Mouse (Mus musculus): ENCODE measurements around the gene Fancb. TPM values are rescaled to one million over a fixed set of nuclear protein-coding genes. Genes with fewer than 3 reads are reported as not detected.

Fancb gene
- polyA plus RNA-seq (2014; fragmentation: Nextera tagmentation; extraction: Ambion mirVana) = 12.3 and 12.4 TPM in 2 replicates

DNA sequence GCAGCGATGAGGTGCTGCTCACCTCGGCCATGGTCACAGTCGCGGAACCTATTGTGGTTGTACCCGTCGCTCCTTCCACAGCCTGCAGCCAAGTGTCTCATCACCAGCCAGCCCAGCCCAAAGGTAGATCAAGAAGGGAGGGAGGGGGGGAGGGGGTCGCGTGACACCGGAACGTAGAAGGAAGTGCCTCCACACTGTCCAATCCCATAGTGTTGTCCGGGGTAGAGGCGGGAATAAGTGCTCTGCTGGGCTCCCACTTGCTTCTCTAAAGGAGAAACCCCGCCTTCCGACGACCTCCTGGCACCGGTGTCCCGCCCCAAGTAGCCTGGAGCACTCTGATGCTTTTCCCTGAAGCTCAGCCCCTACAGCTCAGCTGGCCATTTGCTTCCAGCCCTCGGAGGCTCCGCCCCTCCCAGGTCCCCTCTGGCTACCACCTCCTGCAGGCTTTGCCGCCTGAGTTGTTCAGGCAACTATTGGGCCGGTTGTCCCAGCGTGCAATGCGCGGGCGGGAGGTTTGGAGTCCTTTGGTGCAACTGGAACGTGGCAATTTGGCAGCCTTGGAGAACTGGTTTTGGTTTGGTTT lies at the start of gene Fancb, which contains the start of gene Mospd2:
Gene Fancb (plus strand): TSS at position 400 of the 583 bp plus-strand sequence.
Gene Mospd2 (minus strand): TSS at position 183 of the 583 bp plus-strand sequence.
- Histone ChIP-seq H3K9ac (replicated peaks; ENCODE audit: low read length) (peak within 1 kb of the TSS; percentile 55), H3K4me3 (ENCODE audit: low read depth, low read length) (peak within 1 kb of the TSS; percentile 50), H3K9me3 (replicated peaks; ENCODE audit: control insufficient read depth, low read length) (no peaks in the 10 kb centered on the region), H3K4me1 (ENCODE audit: control insufficient read depth, insufficient read depth, low read length) (no peaks in the 10 kb centered on the region), H3K4me2 (ENCODE audit: low read depth, low read length) (peak within 1 kb of the TSS; percentile 30), H3K27me3 (ENCODE audit: control insufficient read depth, insufficient read depth, low read length) (no peaks in the 10 kb centered on the region; the same call in 1 of the 2 replicates), H3K36me3 (replicated peaks; ENCODE audit: control insufficient read depth, insufficient read depth, low read depth, low read length) (no peaks in the 10 kb centered on the region), H3K27ac (replicated peaks; ENCODE audit: low read depth, low read length) (no peak within 1 kb of the TSS)
- ATAC-seq (replicated peaks; ENCODE audit: insufficient number of reproducible peaks, low FRiP score, low TSS enrichment, low read depth) = peak; percentile 100
- peak; percentile 87 for DNase-seq (ENCODE audit: low spot score)
- 14% methylated on average over 26 of the region's 26 CpGs for whole genome bisulfite sequencing

- no peak overlapping the region for H3K9ac ChIP-seq (replicated peaks; ENCODE audit: low read length)
- WGBS = 94% methylated on average over 5 of the region's 5 CpGs
- H3K4me3 ChIP-seq (ENCODE audit: low read depth, low read length) = no peak overlapping the region
- no peaks in the 10 kb centered on the region for H3K36me3 ChIP-seq (replicated peaks; ENCODE audit: control insufficient read depth, insufficient read depth, low read depth, low read length)
- no peak for DNase-seq (ENCODE audit: low spot score)
- no peaks in the 10 kb centered on the region for H3K4me1 ChIP-seq (ENCODE audit: control insufficient read depth, insufficient read depth, low read length)
- H3K27ac ChIP-seq (replicated peaks; ENCODE audit: low read depth, low read length) = no peak overlapping the region
- H3K9me3 ChIP-seq (replicated peaks; ENCODE audit: control insufficient read depth, low read length) = no peaks in the 10 kb centered on the region
- H3K27me3 ChIP-seq (ENCODE audit: control insufficient read depth, insufficient read depth, low read length) = no peaks in the 10 kb centered on the region
- ATAC-seq (replicated peaks; ENCODE audit: insufficient number of reproducible peaks, low FRiP score, low TSS enrichment, low read depth) = no peak
- H3K4me2 ChIP-seq (ENCODE audit: low read depth, low read length) = no peak overlapping the region
Measured at GRCm38 (mm10) chrX:164941540-164941939, 38.9 kb upstream of the Fancb start.

GRCm38 (mm10) chrX:164951858-164952576 lies 28.4 kb upstream of the Fancb start:
- no peak for DNase-seq (ENCODE audit: low spot score)
- Histone ChIP-seq H3K27me3 (ENCODE audit: control insufficient read depth, insufficient read depth, low read length) (no peaks in the 10 kb centered on the region), H3K4me1 (ENCODE audit: control insufficient read depth, insufficient read depth, low read length) (no peaks in the 10 kb centered on the region), H3K4me3 (ENCODE audit: low read depth, low read length) (no peak overlapping the region), H3K9ac (replicated peaks; ENCODE audit: low read length) (no peak overlapping the region), H3K27ac (replicated peaks; ENCODE audit: low read depth, low read length) (no peak overlapping the region), H3K36me3 (replicated peaks; ENCODE audit: control insufficient read depth, insufficient read depth, low read depth, low read length) (no peaks in the 10 kb centered on the region), H3K4me2 (ENCODE audit: low read depth, low read length) (no peak overlapping the region), H3K9me3 (replicated peaks; ENCODE audit: control insufficient read depth, low read length) (no peaks in the 10 kb centered on the region)
- ATAC-seq (replicated peaks; ENCODE audit: insufficient number of reproducible peaks, low FRiP score, low TSS enrichment, low read depth) = no peak
- whole genome bisulfite sequencing = 61% methylated on average over 11 of the region's 11 CpGs

- no peaks in the 10 kb centered on the region for H3K9me3 ChIP-seq (replicated peaks; ENCODE audit: control insufficient read depth, low read length)
- DNase-seq (ENCODE audit: low spot score) (no peak), ATAC-seq (replicated peaks; ENCODE audit: insufficient number of reproducible peaks, low FRiP score, low TSS enrichment, low read depth) (no peak)
- H3K4me3 ChIP-seq (ENCODE audit: low read depth, low read length) = no peak overlapping the region
- no peak overlapping the region for H3K4me2 ChIP-seq (ENCODE audit: low read depth, low read length)
- no peaks in the 10 kb centered on the region for H3K27me3 ChIP-seq (ENCODE audit: control insufficient read depth, insufficient read depth, low read length)
- no peaks in the 10 kb centered on the region for H3K36me3 ChIP-seq (replicated peaks; ENCODE audit: control insufficient read depth, insufficient read depth, low read depth, low read length)
- no peak overlapping the region for H3K27ac ChIP-seq (replicated peaks; ENCODE audit: low read depth, low read length)
- H3K9ac ChIP-seq (replicated peaks; ENCODE audit: low read length) = no peak overlapping the region
- H3K4me1 ChIP-seq (ENCODE audit: control insufficient read depth, insufficient read depth, low read length) = no peaks in the 10 kb centered on the region
- WGBS = 85% methylated on average over 5 of the region's 5 CpGs
Measured at GRCm38 (mm10) chrX:164952601-164953375, 27.6 kb upstream of the Fancb start.

DNA sequence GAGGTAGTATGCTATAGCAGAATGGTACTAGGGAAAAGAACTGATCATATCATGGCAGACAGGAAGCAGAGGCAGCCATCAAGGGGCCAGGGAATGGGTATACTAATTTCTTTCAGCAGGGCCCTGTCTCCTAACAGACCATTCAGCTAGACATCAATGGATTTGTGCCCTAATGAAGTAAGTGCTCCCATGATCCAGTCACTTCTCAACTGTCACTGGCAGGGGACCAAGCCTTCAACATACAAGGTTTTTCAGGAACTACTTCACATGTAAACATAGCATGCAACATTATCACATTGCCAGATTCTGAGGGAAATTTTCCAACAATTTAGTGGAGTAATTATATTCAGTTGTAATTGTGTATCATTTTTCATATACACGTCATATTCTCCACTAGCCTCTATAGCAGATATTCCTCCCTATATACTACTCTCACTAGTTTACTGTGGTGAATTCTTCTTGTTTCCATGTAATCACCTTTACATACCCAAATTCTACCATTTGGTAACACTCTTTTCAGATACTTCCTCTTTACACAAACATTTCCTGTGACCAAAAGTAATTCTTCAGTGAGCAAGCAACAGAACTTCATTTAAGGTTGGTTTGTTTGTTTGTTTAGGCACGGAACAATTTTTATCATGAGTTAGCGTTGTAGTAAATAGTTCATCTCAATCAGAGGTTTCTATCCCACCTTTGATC lies 14.5 kb upstream of the Fancb start:
- WGBS = 86% methylated on average over 3 of the region's 3 CpGs
- H3K36me3 ChIP-seq (replicated peaks; ENCODE audit: control insufficient read depth, insufficient read depth, low read depth, low read length) = no peaks in the 10 kb centered on the region
- no peak overlapping the region for H3K9ac ChIP-seq (replicated peaks; ENCODE audit: low read length)
- H3K27me3 ChIP-seq (ENCODE audit: control insufficient read depth, insufficient read depth, low read length) = no peaks in the 10 kb centered on the region
- DNase-seq (ENCODE audit: low spot score) (no peak), ATAC-seq (replicated peaks; ENCODE audit: insufficient number of reproducible peaks, low FRiP score, low TSS enrichment, low read depth) (no peak)
- no peaks in the 10 kb centered on the region for H3K4me1 ChIP-seq (ENCODE audit: control insufficient read depth, insufficient read depth, low read length)
- H3K4me3 ChIP-seq (ENCODE audit: low read depth, low read length) = no peak overlapping the region
- no peaks in the 10 kb centered on the region for H3K9me3 ChIP-seq (replicated peaks; ENCODE audit: control insufficient read depth, low read length)
- no peak overlapping the region for H3K27ac ChIP-seq (replicated peaks; ENCODE audit: low read depth, low read length)
- no peak overlapping the region for H3K4me2 ChIP-seq (ENCODE audit: low read depth, low read length)

GRCm38 (mm10) chrX:164971206-164971605 lies 9.2 kb upstream of the Fancb start:
- no peaks in the 10 kb centered on the region for H3K27me3 ChIP-seq (ENCODE audit: control insufficient read depth, insufficient read depth, low read length)

GRCm38 (mm10) chrX:164978866-164979265 lies 1.5 kb upstream of the Fancb start:
- Histone ChIP-seq H3K4me2 (ENCODE audit: low read depth, low read length) (no peak overlapping the region), H3K4me3 (ENCODE audit: low read depth, low read length) (no peak overlapping the region), H3K9me3 (replicated peaks; ENCODE audit: control insufficient read depth, low read length) (no peaks in the 10 kb centered on the region), H3K36me3 (replicated peaks; ENCODE audit: control insufficient read depth, insufficient read depth, low read depth, low read length) (no peaks in the 10 kb centered on the region), H3K27ac (replicated peaks; ENCODE audit: low read depth, low read length) (no peak overlapping the region), H3K4me1 (ENCODE audit: control insufficient read depth, insufficient read depth, low read length) (no peaks in the 10 kb centered on the region), H3K9ac (replicated peaks; ENCODE audit: low read length) (no peak overlapping the region), H3K27me3 (ENCODE audit: control insufficient read depth, insufficient read depth, low read length) (no peaks in the 10 kb centered on the region; the same call in 1 of the 2 replicates)
- DNase-seq (ENCODE audit: low spot score) (no peak), ATAC-seq (replicated peaks; ENCODE audit: insufficient number of reproducible peaks, low FRiP score, low TSS enrichment, low read depth) (no peak)
- WGBS = 97% methylated on average over 2 of the region's 2 CpGs

More at GRCm38 (mm10) chrX:164971206-164971605, 9.2 kb upstream of the Fancb start:
- no peak overlapping the region for H3K9ac ChIP-seq (replicated peaks; ENCODE audit: low read length)
- no peak overlapping the region for H3K4me3 ChIP-seq (ENCODE audit: low read depth, low read length)
- no peak overlapping the region for H3K27ac ChIP-seq (replicated peaks; ENCODE audit: low read depth, low read length)
- no peaks in the 10 kb centered on the region for H3K9me3 ChIP-seq (replicated peaks; ENCODE audit: control insufficient read depth, low read length)
- no peak overlapping the region for H3K4me2 ChIP-seq (ENCODE audit: low read depth, low read length)
- DNase-seq (ENCODE audit: low spot score) (no peak), ATAC-seq (replicated peaks; ENCODE audit: insufficient number of reproducible peaks, low FRiP score, low TSS enrichment, low read depth) (no peak)
- H3K36me3 ChIP-seq (replicated peaks; ENCODE audit: control insufficient read depth, insufficient read depth, low read depth, low read length) = no peaks in the 10 kb centered on the region
- H3K4me1 ChIP-seq (ENCODE audit: control insufficient read depth, insufficient read depth, low read length) = no peaks in the 10 kb centered on the region
- WGBS = 90% methylated on average over 3 of the region's 3 CpGs
